Mouse (Mus musculus): ENCODE results near the gene Rtkn2.

- TF ChIP-seq TAL1 (IDR thresholded peaks at IDR 0.05; ENCODE audit: low read length) (no peak), GATA1 (IDR thresholded peaks at IDR 0.05; ENCODE audit: low read length) (no peak)
These were observed 61.0 kb downstream of the Rtkn2 start for GRCm38 (mm10) chr10:68040394-68040793.

Data from erythroblast, embryonic 14.5 days (primary cell).